ENCODE assay signal across 9 mouse cellular contexts in the genomic region with DNA sequence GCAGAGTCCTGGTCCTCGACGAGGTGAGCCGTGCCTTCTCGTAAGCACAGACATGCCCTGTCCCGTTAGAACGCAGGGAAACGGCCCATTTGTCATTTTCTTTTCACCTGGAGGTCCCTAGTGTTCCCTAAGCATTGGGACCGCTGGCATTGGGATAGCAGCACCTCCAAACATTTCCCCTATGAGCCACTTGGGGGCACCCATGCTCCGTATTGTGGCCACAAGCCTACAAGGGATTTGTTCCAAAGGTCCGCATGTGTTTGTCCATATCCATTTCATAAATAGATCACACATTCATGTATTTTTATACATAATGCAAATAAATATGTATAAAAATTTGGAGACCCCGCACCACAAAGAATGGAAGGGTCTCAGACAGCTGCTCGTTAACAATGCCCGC. TPM values are rescaled to one million over a fixed set of nuclear protein-coding genes. Genes with fewer than 3 reads are reported as not detected.
A peak's percentile ranks its signal among the peaks of the same experiment; 100 is the strongest.
DNase-seq lines count a peak whose midpoint lies in the region; ATAC-seq lines count a peak whose summit lies in the region.
"Had no signal": no experiment of that assay in that cellular context is flagged by ENCODE, and none has a peak within 500 bp of the region (broad histone marks: within the 10 kb centered on the region; RNA-seq: fewer than 3 reads in every experiment).

No protein-coding gene starts in this region.

- no peak overlapping the region for H3K4me2 ChIP-seq in intestine, embryonic 14.5 days (ENCODE audit: low read length)
- no peak overlapping the region for H3K4me2 ChIP-seq in intestine, embryonic 16.5 days (ENCODE audit: low read depth, low read length)
- H3K4me2 ChIP-seq: limb, embryonic 12.5 days had no signal

- DNase-seq in intestine, embryonic 14.5 days (ENCODE audit: low spot score) = peak; percentile 80
- peak; percentile 71 for DNase-seq in R1 (ENCODE audit: low read depth, low spot score)
- DNase-seq in embryo, embryonic 11.5 days (ENCODE audit: low read depth, low spot score) = peak; percentile 56
- DNase-seq in heart, postnatal 14 days = peak; percentile 67 to 73
- peak; percentile 62 to 87 for DNase-seq in layer of hippocampus, adult 18-20 months (ENCODE audit: low spot score in 2 of 2)
- DNase-seq in thymus, postnatal 14 days = peak; percentile 28

- H3K9ac ChIP-seq in intestine, embryonic 14.5 days (ENCODE audit: low read length) = no peak overlapping the region
- H3K9ac ChIP-seq in intestine, embryonic 16.5 days (ENCODE audit: low read depth, low read length) = no peak overlapping the region
- H3K9ac ChIP-seq: limb, embryonic 12.5 days had no signal

- WGBS in intestine, embryonic 14.5 days = 22% methylated on average over 13 of the region's 13 CpGs
- WGBS in intestine, embryonic 16.5 days = 23% methylated on average over 13 of the region's 13 CpGs

- 0 out of 2 replicates have a peak, but pooled peaks have one; percentile 48 for ATAC-seq in intestine, embryonic 14.5 days (replicated peaks; ENCODE audit: low FRiP score, low TSS enrichment, low read depth)
- no peak for ATAC-seq in intestine, embryonic 16.5 days
- ATAC-seq in megakaryocyte-erythroid progenitor cell, adult 5-6 weeks (replicated peaks; ENCODE audit: low FRiP score, low TSS enrichment, poor library complexity, severe bottlenecking) = 0 out of 2 replicates have a peak, but pooled peaks have one; percentile 39

- no peaks in the 10 kb centered on the region for H3K36me3 ChIP-seq in intestine, embryonic 14.5 days (ENCODE audit: control insufficient read depth, insufficient read depth, low read length)
- no peaks in the 10 kb centered on the region for H3K36me3 ChIP-seq in intestine, embryonic 16.5 days (ENCODE audit: control insufficient read depth, insufficient read depth, low read length)
- H3K36me3 ChIP-seq: limb, embryonic 12.5 days had no signal

- peaks cover 5% of the 10 kb centered on the region; the same call in 1 of the 2 replicates for H3K4me1 ChIP-seq in intestine, embryonic 14.5 days (replicated peaks; ENCODE audit: control insufficient read depth, insufficient read depth, low read length)
- 0 out of 2 replicates have a peak, but pooled peaks cover 5% of the 10 kb centered on the region for H3K4me1 ChIP-seq in intestine, embryonic 16.5 days (ENCODE audit: control insufficient read depth, insufficient read depth, low read length)

- no peaks in the 10 kb centered on the region for H3K9me3 ChIP-seq in intestine, embryonic 14.5 days (ENCODE audit: control insufficient read depth, low read length)
- no peaks in the 10 kb centered on the region for H3K9me3 ChIP-seq in intestine, embryonic 16.5 days (ENCODE audit: control insufficient read depth, low read length)

- 0 out of 2 replicates have a peak, but pooled peaks cover 8% of the 10 kb centered on the region for H3K27me3 ChIP-seq in intestine, embryonic 14.5 days (replicated peaks; ENCODE audit: control insufficient read depth, insufficient read depth, low read length)
- no peaks in the 10 kb centered on the region; the same call in 1 of the 2 replicates for H3K27me3 ChIP-seq in intestine, embryonic 16.5 days (replicated peaks; ENCODE audit: control insufficient read depth, insufficient read depth, low read length)

- intact Hi-C loops in heart, postnatal 14 days (cut with DNase I) = loop anchor here (5.0 kb wide), 2 partner anchors 116 to 321 kb away; no protein-coding TSS in a partner anchor

- H3K27ac ChIP-seq in intestine, embryonic 14.5 days (ENCODE audit: low read depth) = no peak overlapping the region
- H3K27ac ChIP-seq in intestine, embryonic 16.5 days (ENCODE audit: low read length) = no peak overlapping the region
- H3K27ac ChIP-seq: limb, embryonic 12.5 days had no signal

- H3K4me3 ChIP-seq in intestine, embryonic 14.5 days (ENCODE audit: low read depth, low read length) = no peak overlapping the region
- no peak overlapping the region for H3K4me3 ChIP-seq in intestine, embryonic 16.5 days (ENCODE audit: low read length)
- H3K4me3 ChIP-seq: limb, embryonic 12.5 days had no signal

RNA-seq across cellular contexts. Expression of a gene that starts 35.0 kb away (rescaled TPM):
- polyA plus RNA-seq in intestine, embryonic 14.5 days (2014; fragmentation: Nextera tagmentation; extraction: Ambion mirVana) = 0.62 and 1.1 TPM in 2 replicates
- polyA plus RNA-seq in intestine, embryonic 16.5 days (2015; fragmentation: Nextera tagmentation; extraction: Ambion mirVana) = 1.0 and 1.5 TPM in 2 replicates
- 1 to 10 TPM; 6.7 to 7.3 TPM for total RNA-seq in heart, postnatal 14 days (2021)
- total RNA-seq in layer of hippocampus, adult 18-20 months (2021) = under 1 TPM; 0.33 to 0.67 TPM
- 0.94 and 1.1 TPM in 2 replicates for total RNA-seq in megakaryocyte-erythroid progenitor cell, adult 5-6 weeks (2014; fragmentation: Nextera tagmentation)
- total RNA-seq in megakaryocyte-erythroid progenitor cell, adult 5-6 weeks (2017) = 0.14 TPM in 1 of 2 replicates, not detected in the other
- polyA plus RNA-seq: limb, embryonic 12.5 days had no signal

RNA-seq across cellular contexts. Expression of a gene that starts 41.7 kb away (rescaled TPM):
- 598 and 658 TPM in 2 replicates for polyA plus RNA-seq in intestine, embryonic 14.5 days (2014; fragmentation: Nextera tagmentation; extraction: Ambion mirVana)
- polyA plus RNA-seq in intestine, embryonic 16.5 days (2015; fragmentation: Nextera tagmentation; extraction: Ambion mirVana) = 437 and 508 TPM in 2 replicates
- total RNA-seq in heart, postnatal 14 days (2021) = 100 to 1,000 TPM in 1 of 2 experiments, 10 to 100 TPM in 1; 85.2 to 106 TPM
- total RNA-seq in layer of hippocampus, adult 18-20 months (2021) = 100 to 1,000 TPM; 161 to 173 TPM
- 542 and 563 TPM in 2 replicates for total RNA-seq in megakaryocyte-erythroid progenitor cell, adult 5-6 weeks (2014; fragmentation: Nextera tagmentation)
- total RNA-seq in megakaryocyte-erythroid progenitor cell, adult 5-6 weeks (2017) = 903 and 978 TPM in 2 replicates

RNA-seq across cellular contexts. Expression of a gene that starts 53.2 kb away (rescaled TPM):
- 25.9 and 28.3 TPM in 2 replicates for polyA plus RNA-seq in intestine, embryonic 14.5 days (2014; fragmentation: Nextera tagmentation; extraction: Ambion mirVana)
- 18.6 and 19.9 TPM in 2 replicates for polyA plus RNA-seq in intestine, embryonic 16.5 days (2015; fragmentation: Nextera tagmentation; extraction: Ambion mirVana)
- 10 to 100 TPM; 16.0 to 18.8 TPM for total RNA-seq in heart, postnatal 14 days (2021)
- total RNA-seq in layer of hippocampus, adult 18-20 months (2021) = 10 to 100 TPM; 27.1 to 29.2 TPM
- 126 and 134 TPM in 2 replicates for total RNA-seq in megakaryocyte-erythroid progenitor cell, adult 5-6 weeks (2014; fragmentation: Nextera tagmentation)
- total RNA-seq in megakaryocyte-erythroid progenitor cell, adult 5-6 weeks (2017) = 101 and 146 TPM in 2 replicates

Comparison
In these comparisons a context has a peak if more than half of its experiments do, and no peak if none do; other contexts are left out.
1. DNase-seq: peak in every context shown above with its lines; median percentile 80 in intestine, embryonic 14.5 days; 74 in layer of hippocampus, adult 18-20 months; 71 in R1; 70 in heart, postnatal 14 days; 56 in embryo, embryonic 11.5 days; 28 in thymus, postnatal 14 days.